Mouse (Mus musculus) urinary bladder, postnatal 10 days (tissue): Measurements from ENCODE around the gene Ube2e1.

Source experiments
- DNase-seq: peaks from one replicate; pipeline ENCODE4 v3.0.0; 2022; ENCODE audit warnings: low spot score

Gene Ube2e1

DNA sequence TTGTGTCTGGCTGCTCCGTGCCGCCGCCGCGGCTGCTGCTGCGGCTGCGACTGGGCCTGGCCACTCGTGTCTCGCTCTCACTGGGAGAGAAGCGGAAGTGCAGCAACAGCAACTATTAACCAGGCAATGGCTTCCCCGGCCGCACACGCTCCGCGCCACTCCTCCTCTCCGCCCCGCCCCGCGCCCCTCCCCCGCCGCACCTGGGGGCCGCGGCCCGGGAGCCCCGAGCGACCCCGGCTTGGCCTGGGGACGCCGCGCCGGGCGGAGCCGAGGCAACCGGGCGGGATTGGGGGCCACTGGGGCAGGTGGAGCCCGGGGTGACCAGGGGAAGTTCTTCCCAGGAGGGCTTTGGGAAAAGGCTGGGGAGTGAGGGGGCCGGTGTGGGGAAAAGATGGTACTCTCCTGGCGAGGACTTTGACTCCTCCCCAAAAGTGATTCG, at the start of gene Ube2e1:
TSS of gene Ube2e1 (minus strand) at position 167 of the 439 bp plus-strand sequence.
- no peak for DNase-seq

DNA sequence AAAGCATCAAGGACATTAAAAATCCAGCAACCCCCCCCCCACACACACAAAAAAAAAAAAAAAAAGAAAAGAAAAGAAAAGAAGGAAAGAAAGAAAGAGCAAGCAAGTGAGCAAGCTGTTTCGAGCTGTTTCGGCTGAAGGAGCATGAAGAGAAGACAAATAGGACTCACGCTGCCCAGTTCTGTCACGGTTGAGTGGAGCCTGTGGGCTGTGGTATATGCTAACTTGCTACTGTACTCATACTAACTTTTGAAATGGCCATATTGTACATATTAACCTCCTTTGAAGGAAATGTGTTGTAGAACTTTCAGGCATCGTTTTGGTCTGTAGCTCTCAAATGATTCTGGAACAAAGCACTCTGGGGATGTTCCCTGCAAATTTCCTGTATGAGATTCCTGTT, 48.2 kb upstream of the Ube2e1 start:
- no peak for DNase-seq

DNA sequence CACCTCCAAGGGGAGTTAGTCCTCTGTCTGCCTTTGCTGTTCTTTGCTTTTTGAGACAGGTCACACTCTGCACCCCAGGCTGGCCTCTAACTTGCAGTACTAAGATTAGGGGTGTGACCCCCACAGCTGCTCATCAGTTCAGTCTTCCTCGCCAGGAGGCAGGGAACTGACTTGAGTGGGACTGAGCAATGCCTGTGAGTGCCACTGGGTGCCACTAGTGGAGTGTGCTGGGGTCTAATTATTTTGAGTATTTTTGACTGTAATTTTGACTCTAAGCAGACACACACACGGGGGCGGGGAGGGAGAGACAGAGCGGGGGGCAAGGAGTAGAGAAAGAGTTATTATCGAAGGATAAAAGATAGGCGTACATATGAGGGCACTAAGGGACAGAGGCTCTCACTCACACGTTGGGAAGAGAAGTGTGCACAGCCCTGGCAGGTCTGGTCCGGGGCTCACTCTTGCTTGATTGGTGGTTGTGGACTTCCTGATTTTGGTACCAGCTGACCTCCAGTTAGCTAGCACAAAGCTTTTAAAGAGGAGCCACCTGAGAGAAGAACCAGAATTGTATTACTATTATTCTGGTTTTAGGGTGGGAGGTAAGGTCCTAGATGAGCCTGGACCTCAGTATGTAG, 46.4 kb upstream of the Ube2e1 start:
- no peak for DNase-seq

DNA sequence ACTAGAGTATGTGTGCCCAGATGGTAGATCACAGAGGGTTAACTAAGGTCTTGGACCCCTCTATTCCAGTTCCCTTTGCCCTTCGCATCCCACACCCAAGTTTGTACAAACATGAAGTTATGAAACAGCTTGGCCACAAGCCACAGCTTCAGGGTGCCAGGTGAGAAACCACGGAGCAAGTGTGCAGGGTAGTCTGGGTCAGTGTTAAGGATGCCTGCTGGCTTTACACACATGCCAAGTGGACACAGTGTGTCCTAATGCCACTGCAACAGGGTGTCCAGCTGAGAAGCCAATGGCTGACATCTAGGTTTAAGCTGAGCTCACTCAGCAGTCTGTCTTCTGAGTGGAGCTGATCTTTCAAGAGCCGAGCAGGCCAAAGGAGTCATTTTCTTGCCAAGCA, 44.5 kb upstream of the Ube2e1 start:
- DNase-seq: no peak

DNA sequence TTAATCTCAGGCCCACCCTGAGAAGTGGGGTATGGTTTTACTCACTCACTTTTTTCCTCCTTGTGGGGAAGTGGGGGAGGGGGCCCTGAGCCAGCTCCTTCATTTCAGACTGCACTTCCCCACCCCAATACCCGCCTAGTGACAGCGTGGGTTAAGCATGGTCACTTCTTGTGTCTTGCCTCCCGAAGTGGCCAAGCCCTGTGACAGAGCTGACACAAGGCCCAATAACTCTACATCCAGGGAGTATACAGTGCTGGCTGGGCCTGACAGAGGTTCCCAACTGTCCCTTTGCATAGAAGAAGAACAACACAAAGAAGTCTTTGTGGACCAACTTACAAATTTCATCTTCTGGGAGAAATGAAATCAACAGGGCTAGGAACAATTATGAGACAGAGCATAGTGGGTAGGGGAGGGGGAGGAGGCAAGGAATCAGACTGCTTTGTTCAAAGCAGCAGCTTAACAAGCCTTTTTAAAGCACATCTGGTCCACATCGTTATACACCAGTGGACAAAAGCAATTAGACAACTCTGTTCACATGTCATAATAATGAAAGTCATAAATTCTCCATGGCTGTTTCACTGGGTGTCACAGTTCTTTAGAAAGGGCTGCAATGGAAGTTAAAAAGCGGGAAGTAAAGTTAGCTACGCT, 42.2 kb upstream of the Ube2e1 start:
- no peak for DNase-seq

DNA sequence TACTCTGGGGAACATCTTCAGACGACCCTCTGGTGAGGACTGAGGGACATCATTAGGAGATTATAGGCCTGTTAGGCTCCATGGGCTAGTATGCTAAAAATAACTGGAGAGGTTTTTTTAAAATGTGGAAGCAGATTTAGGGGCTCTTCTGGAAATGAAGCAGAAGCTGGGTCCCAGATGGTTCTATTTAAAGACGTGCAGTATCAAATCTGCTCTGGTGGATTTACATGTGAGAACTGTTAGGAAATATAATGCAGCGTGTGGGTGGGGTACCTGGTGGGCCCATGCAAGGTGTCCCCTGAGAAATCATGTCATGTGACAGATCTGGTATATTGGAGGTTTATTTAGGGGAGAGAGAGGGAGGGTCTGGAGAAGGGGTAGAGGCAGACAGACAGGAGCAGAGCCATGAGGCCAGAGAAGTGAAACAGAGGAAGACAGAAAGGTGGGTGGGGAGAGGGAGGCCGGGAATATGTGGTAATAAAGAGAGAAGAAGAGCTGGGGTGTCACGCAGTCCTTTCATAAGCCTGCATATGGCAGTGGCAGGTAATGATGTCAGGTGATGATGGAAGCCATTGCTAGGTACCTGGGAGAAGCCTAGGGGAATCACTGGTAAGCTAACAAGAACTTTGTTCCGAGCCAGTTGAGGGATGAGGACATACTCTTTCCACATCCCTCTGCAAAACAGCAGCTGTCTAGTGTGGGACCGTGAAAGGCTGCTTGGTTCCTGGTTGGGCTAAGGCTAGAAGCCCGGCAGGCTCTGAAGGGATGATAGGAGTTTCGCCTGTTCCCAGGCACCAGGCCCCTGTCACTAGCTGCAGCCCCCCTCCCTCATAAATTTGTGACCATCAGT, 41.3 kb upstream of the Ube2e1 start:
- DNase-seq: no peak

DNA sequence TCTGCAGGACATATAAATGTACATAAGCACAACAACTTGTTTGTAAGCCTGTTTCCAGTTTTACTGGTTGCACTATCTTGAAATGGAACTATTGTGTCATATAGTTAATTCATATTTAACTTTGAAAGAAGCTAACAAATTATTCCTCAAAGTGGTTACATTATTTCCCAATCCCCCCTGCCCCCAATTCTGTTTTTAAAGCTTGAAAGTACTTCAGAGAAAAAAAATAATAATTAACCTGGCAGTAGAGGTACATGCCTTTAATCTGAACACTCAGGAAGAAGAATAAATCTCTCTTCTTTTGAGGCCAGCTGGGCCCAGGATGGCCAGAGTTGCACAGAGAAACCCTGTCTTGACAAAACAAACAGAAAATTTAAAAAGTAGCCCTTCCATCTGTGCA, 37.4 kb upstream of the Ube2e1 start:
- no peak for DNase-seq

DNA sequence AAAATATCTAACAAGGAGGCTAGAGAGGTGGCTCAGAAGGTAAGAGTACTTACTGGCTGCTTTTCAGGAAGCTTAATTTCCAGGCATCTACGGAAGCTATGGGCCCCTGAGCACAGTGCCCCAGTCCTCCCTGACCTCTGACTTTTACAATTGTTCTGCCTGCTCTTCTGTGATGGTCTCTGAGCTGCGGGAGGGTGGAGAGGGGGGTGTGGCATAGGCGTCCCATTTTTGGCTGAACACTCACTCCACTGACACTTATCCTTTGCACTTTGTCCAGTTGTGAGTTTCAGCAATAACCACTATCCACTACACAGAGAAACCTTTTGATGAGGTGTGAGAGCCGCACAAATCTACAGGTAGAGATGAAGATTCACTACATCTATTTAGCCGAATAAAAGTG, 35.4 kb upstream of the Ube2e1 start:
- DNase-seq: no peak

DNA sequence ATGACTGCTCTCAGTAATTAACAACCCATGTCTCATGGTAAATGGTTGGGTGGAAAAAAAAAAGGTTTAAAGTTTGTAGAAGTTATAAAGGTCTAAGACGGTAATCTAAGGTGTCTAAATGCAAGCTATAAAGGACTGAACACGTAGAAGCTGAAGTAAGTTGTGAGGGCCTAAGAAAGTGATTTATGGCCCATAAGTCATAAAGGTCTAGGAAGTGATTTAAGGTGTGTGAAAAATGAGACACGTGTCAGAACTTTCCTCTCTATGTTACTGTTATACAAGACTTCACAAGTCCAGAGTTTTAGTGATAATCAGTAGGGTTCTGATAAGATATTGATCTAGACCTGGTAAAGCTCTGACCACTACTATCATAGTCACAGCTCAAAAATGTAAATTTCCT, 32.7 kb upstream of the Ube2e1 start:
- DNase-seq: no peak

DNA sequence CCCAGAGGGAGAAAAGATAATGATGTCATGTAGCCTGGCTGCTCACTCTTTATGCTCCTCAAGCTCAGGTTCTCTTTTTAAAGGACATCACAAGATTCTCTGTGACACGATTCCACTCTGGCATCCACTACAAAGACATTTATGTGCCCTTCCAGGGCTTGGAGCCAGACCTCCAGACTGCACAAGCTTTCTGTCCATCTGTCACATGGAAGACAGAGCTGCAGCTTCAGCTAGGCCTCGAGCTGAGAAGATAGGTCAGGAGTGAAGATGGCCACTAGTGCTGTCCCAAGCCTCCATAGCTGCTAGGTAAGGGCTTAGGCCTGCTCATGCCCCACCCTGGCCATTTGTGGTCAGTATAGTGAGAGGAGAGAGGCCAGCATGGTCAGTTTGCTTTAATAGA, 24.8 kb upstream of the Ube2e1 start:
- DNase-seq: no peak

DNA sequence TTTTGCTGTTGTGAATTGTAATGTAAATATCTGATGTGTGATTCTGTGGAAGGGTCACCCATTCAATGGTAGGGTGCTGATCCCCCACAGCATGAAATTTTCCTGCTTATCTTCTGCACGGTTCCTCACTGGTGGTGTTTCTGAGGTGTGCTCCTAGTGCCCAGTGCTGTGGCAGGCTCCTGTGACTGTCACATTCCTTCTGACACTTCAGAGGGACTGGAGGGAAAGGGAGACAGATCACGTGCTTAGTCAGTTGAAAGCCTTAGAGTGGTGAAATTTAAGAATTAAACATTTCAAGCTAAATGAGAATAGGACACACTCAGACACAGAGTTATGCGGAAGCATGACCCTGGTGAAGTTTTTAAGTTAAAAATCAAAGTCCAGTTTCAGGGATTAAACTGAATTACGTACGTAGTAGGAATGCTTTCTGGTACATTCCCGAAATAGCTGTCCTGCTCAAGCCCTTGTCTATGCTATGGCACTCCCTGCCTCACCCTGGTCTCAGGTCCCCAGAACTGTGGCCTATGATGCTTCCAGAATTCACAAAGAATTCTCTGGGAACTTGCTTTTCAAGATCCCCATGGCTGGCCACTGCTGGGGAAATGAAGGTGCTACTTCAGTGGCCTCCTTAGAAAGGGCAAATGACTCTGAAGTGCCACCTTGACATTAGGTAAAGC, 24.0 kb upstream of the Ube2e1 start:
- DNase-seq: no peak

DNA sequence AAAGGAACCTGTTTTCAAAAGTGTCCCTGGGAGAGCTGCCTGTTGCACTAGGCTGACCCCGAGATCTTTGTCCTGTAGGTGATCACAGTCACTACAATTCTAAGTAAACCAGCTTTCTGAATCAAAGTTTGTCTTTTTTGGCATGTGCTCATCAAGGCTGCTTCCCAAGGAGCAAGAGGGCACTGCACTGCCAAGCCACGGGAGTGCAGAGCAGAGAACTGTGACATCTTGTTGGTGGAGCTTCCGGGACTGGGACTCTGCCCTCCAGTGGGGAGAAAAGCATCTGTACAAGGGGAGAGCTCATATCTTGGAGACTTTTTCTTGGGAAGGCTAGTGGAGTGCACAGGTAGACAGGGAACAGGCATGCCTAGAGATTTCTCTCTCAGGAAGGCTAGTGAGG, 21.9 kb upstream of the Ube2e1 start:
- DNase-seq: no peak

DNA sequence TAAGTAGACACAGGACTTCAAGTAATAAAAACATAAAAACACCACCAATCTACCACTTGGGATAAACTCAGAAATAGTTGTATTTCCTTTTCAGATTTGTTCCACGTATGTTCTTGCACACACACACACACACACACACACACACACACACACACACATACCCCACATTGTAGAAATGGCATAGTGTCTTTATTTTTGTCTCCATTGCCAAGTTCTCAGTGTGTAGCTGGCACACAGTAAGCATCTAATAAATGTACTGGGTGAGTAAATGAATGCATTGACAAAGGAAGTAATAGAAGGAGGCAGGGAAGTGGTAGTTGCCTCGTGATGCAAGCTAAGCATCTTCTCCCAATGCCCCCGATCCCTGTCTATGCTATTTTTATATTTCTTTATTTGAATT, 21.3 kb upstream of the Ube2e1 start:
- DNase-seq: no peak

DNA sequence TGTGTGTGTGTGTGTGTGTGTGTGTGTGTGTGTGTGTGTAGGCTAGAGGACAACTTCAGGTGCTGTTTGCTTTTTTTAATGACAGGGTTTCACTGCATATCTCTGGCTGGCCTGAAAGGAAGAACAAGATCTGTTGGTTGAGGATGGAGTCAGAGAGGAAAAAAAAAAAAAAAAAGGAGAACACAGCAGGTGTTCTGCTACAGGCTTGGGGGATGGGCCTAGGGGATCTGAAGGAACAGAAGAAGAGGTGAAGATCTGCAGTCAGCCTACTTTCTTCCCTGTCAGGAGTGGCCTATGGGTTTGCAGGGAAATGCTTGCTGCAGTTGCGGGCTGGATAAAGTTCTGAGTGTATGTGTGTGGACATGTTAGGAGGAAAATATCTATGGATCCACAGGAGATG, 19.0 kb upstream of the Ube2e1 start:
- no peak for DNase-seq

DNA sequence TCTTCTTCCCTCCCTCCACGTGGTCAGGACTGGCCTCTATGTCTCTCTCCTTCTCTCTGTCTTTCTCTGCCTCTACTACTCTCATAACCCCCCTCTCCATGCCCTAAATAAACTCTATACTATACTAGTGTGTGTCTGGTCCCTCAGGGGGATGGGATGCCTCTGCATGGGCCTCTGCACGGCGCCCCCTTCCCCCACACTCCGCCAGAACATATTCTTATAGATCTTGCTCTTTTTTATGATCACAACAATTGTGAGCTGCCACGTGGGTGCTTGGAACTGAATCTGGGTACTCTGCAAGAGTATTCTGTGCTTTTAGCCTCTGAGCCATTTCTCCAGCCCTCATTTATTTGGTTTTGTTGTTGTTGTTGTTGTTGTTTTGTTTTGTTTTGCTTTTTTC, 18.2 kb upstream of the Ube2e1 start:
- DNase-seq: no peak

DNA sequence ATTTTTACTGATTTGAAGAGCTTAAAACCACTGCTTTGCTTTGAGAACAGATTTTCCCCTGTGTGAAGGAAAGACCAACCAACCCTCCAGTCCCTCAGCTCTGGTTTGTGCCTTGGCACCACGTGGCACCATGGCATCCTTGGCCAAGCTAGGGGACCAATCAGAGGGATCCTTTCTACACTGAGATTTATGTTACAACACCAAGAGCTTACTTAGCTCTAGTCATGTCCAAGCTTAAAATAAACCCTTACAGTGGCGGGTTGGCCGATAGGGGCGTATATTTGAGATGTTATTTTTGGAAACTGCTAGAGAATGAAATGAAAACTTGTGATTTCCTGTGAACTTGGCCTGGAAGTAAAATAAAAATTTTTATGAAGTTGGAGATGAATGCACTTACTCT, 11.9 kb upstream of the Ube2e1 start:
- DNase-seq: no peak

DNA sequence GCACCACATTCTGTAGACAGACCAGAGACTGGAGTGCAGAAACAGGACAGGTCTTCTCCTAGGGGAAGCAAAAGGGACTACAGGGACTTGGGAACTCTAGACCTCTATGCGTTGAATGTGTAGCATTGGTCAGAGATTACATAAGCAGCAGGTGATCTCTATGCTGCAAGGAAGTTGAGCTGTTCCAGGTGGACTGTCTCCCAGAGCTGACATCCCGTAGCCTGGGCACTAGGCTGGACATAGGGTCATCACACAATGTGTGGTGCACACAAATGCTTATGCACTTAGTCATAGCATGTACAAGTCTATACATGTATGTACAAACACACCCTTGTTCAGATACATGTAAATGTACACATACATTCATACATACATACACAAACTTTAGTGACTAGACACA, 11.1 kb upstream of the Ube2e1 start:
- no peak for DNase-seq

DNA sequence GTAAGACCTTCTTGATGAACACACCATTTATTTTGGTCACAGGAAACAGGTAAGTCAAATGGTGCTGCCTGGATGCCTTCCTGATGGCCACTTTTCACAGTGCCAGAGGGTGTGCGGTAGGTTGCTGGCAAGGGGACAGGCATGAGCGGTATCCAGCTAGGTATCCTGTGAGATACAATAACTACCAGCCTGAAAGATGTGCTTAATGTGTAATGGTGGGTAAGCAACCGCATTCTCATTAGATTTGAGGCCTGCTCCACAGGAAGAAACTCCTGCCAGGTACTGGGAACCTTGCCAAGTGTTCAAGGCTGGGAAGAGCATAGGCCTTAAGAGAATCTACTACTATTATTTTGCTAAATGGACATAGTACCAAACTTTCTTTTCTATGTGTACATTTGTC, 9.4 kb upstream of the Ube2e1 start:
- no peak for DNase-seq

DNA sequence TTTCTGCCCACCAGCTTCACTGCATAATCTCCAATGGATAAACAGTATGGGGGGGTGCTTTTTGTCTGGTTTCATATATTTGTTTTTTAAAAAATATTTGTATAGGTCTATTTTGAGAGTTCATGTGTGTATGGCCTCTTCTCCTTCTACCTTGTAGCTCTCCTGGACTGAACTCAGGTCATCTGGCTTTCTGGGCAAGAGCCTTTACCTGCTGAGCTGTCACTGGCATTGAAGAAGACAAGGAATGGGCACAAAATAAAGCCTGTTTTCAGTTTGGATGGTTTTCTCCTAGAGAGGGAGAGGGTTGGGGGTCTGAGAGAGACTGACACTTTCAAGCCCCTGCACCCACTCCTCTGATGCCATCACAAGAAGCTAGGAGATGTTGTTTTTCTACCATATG, 4.4 kb upstream of the Ube2e1 start:
- DNase-seq: no peak

DNA sequence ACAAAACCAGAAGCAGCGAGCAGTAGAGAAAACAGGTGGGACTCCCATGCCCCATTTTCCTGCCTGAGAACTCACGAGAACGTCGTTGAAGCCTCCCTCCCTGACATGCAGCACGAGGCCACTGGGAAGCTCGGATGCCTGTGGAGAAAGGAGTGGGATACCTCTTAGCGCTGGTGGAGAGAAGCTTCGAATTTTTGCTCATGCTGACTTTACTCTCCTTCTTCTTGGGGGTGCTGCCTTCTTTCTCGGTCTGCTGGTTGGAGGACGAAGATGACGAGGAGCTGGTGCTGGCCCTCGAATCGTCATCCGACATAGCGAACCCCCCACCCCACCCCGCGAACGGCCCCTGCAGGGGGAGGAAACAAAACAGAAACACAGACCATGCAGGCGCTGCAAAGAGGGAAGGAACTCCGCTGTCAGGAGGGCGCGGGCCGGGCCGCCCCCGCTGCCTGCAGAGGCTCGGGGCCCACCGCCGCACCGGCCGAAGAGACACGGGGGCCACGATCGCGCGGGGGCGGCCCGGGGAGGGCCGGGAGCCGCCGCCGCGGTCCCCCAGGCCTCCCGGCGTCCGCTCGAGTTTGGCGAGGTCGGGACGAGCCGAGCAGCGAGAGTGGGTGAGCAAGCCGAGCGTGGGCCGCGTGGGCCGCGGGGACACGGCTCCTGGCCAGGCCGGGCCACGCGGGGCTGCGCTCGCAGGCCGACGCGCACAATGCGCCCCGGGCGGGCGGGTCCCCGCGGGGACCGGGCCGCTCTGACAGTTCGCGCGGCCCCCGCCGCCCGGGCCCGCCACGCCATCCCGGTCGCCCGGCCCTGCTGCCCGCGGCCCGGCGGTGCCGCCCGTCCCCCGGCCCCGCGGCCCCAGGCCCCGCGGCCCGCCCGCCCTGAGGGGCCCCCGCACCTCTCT, 618 bp downstream of the Ube2e1 start:
- DNase-seq: no peak

DNA sequence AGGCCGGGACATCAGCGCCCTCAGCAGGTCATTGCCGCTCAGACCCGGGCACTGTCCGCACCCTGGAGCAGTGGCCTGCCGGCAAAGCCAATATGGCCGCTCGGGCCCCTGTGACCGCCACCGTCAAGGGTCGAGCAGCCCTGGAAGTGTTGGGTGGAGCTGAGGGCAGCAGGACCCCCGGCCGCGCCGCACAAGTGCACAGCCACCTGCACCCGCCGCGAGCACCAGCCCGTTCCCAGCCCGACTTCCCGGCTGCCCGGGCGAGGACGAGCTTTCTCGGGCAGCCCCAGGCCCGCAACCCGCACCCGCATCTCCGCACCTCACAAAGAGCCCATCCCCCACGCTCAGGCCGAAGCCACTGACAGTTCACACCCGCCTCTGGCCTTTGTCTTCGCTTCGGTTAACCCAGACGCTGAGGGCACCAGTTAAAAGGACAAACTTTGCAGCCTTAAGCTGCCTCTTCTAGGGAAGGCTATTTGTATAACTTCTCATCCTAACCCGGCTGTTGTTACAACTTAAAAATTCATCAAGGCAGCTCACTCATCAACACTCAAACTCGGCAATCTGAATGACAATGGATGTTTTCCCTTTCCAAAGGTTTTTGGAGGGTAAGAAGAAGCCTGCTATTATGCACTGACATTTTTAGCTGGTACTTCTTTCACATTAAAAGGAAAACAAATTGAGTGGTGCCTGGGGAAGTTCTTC, 4.5 kb downstream of the Ube2e1 start:
- peak; percentile 11 for DNase-seq
